Mouse (Mus musculus) frontal cortex, postnatal 36 days (tissue): Measurements from ENCODE around the gene Myh7.

ENCODE experiments used
- DNase-seq, 2 experiments: peaks; one replicate each; pipeline ENCODE4 v3.0.0; 2022; ENCODE audit warnings: low spot score in 2 of 2

The Myh7 gene

DNA sequence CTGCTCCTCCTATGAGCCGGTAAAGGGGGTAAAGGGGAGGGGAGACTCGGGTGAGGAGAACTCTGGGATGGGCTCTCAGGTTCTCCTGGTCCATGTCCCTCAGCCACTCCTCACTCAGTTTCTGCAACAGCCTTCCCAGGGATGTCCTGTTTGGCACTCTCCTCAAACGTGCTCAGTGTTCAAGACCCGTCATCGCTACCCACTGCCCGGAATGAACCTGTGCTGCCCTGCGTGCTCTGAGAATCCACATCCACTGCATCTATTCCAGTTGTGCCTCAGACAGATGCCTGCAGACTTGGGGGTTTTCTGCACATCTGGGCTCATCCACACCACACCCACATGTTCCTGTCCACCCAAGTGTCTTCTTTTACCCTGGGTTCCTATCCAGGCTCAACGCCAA is 51.9 kb downstream of the Myh7 start:
- no peak for DNase-seq

- no peak for DNase-seq
Observed at GRCm38 (mm10) chr14:54941024-54941978, 53.1 kb downstream of the Myh7 start.

DNA sequence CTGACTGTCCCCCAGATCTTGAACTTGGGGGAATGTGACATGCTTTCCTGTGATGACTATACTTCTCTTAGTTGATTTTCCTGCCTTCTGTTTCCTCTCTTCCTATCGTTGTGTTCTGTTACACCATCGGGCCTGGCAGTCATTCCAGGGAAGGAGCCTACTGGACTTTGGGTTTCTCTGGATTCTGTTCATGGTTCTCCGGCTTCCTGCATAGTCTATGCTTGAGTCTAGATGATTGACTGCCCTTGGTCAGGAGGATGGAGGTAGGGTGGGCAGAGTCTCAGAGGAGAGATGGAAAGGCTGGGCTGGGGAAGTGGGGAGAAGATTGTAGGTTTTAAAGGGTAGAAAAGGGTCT is 54.3 kb downstream of the Myh7 start:
- DNase-seq: no peak

GRCm38 (mm10) chr14:54939434-54940175 is 54.8 kb downstream of the Myh7 start:
- peak; percentile 41 to 55 for DNase-seq

DNA sequence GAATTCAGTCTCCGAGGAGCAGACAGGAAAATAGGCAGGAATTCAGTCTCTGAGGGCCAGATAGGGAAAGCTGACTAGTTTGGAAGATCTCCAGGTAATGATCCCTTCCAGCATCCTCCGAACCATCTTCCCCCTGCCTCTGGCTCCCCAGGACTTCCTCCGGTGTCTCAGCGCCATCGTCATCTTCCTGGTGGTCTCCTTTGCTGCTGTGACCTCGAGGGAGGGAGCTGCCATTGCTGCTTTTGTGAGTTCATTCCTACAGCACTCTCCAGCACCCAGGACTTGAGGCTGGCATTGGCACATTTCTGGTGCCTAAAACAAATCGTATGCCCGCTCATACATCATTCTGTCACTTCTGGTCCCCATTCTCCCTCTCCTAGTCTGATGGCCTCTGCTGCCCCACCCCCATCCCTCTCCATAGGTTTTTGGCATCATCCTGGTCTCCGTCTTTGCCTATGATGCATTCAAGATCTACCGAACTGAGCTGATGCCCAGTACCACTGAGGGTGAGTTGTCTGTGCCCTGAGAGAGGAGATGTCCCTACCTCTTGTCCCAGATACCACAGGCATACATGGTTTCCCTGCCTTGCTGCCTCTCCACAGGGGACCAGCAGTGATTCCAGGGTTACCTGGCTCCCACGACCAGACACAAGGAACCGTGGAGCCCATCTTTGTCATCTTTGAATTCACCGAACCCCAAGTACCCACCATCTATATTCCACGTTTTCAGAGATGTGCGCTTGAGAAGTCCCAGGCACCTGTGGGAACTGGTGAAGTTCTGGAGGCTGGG is 55.8 kb downstream of the Myh7 start:
- no peak for DNase-seq

DNA sequence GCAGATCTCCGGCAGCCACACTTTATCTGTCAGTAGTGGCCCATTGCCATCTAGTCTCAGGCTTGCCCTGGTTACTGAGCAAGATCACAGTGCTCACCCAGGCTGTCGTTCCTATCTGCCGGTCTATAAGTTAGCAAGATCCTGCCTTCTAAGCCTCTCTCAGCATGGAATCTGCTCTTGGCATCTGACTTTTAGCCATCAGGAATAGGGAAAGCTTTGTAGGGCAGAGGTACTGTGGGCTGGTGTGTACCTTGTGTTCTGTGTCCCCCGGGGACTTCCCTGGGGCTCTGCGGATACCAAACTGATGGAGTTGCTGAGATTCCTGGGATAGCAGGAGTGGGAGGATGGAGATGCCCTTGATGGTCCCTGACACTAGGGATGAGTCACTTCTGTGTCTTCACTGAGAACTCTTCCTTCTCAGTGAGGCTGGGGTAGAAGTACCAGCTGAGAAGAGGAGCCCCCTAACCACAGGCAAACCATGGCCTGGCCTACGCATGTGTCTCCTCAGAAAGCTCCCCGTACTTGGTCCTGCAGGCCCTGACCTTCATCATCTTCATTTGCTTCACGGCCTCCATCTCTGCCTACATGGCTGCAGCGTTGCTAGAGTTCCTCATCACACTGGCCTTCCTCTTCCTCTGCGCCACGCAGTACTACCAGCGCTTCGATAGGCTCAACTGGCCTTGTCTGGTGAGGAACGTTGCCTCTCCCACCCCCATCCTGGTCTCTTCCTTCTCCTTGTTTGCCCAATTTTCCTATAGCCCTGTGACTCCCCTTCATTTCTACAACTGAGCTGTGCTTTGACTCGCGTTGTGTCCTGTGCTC is 56.9 kb downstream of the Myh7 start:
- DNase-seq: no peak

GRCm38 (mm10) chr14:54936831-54937160 is 57.6 kb downstream of the Myh7 start:
- no peak for DNase-seq

GRCm38 (mm10) chr14:54935904-54936830 is 58.3 kb downstream of the Myh7 start, which contains the start of gene Cmtm5:
Cmtm5 (plus strand) TSS chr14:54936261.
- peak; percentile 59 to 65 for DNase-seq

- DNase-seq: no peak
Observed at GRCm38 (mm10) chr14:54932645-54933150, 61.7 kb downstream of the Myh7 start, which contains the start of gene Il25. Il25 (plus strand) TSS chr14:54932695.

GRCm38 (mm10) chr14:54930431-54930830 is 64.0 kb downstream of the Myh7 start:
- DNase-seq: no peak

DNA sequence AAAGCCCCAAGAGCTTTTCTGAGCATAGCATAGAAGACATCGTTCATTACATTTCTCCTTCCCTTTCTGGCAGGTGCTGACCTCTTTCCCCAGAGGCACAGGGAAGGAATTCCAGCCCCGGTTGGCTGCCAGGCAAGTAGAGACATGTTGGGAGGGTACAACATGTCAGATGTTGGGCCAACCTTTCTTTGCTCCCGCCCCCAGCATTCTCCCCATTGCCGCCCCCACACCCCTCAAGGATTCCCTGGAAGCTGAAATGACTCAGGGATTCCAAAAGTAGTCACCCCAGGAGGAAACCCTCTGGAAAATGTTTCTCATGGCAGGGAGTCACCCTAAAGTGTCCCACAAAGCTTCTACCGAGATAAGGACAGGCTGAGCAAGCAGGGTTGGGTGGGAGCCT is 64.6 kb downstream of the Myh7 start:
- no peak for DNase-seq

DNA sequence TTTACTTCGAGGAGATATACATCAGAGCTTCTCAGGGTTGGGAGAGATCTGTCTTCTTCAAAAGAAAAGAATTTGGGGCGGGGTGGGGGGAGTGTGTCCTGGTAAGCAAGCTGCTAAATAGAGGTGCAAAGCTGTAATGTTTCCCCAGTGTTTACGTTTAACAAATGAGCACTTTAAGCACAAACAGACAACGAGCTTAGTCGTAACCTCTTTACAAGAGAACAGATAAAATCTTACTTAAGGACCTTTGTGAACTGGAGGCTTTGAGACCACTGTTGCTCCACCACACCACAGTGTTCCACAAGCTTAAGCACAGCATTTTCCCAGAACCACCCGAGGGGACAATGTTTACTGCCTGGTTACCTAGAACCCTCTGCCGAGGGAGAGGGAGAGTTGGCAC is 67.1 kb downstream of the Myh7 start:
- DNase-seq: no peak

DNA sequence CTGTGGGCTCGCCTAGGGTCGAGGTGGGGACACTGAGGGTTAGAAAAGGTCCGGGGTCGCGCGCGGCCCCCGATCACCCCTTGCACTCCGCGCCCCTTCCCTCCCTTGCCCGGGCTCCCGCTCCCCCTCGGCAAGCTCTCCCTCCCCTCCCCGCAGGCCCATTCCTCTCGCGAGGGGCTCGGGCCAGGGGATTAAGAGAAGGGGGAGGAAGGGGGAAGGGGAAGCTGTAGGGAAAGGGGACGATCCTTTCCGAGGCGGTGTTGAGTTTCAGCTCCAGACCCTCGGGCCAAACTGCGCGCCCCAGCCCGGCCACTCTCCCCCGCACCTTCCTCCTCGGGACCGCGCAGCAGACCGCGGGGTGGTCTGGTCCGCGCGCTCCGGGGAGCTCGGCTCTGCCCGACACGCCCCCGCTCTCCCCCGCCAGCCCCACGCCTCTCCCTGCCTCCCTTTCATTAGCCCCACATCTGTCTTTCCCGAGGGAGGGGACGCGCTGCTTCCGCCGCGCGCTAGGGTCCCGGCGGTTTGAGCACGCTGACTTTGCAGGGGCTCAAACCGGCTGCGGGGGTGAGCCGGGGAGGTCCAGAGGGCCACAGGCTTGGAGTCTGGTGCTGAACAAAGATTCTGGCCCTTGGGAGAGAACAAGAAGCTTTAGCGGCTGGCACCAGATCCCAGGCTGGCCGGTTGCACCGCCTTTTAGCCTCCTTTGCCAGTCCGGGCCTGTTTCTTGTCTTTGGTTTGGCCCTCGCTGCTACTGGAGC is 67.8 kb downstream of the Myh7 start:
- peak; percentile 31 to 40 for DNase-seq

DNA sequence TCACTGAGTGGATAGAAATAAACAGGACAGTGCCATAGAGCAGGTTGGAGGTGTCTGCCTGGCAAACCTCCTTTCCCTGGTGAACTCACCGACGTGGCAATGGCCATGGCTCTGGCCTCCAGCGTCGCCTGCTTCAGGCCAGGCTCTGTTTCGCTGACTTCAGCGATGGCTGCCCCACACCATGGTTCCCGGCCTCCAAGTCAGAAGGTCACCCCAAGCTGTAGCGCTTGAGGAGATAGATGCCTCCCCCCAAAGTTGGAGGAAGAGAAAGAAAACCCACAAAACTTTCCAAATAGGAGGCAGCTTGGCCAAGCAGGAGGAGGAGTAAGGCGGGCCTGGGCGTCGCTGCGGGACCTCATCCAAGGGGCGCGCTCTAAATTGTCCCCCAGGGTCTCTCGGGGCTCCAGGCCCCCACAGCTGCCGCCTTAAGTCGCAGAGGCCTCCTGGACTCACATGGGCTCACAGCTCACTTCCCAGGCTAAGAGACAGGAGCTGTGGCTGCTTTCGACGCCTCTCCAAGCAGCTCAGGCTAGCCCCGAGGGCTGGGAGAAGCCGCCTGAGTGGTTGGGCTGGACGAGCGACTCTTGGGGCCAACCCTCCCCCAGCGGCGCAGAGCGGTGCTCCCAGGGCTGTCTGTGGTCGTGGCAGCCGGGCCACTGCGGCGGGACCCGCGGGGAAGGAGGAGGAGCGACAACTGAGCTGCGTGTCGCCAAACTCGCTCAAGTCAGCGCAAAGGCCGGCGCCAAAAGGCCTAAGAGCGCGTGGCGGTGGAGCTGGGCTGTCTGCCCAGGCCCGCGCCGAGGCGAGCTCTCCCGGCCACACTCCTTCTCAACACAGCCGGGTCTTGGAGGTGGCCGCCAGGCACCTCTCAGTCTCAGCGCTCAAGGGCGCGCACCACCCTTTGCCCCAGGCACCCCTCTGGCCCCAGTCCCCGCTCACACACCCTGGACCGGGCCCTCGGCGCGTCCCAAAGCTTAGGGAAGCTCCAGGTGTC is 68.8 kb downstream of the Myh7 start, which contains the start of gene Efs:
Gene Efs, minus strand, starts transcription at position 778 of the 994 bp plus-strand sequence.
- peak; percentile 41 to 45 for DNase-seq

- DNase-seq: no peak
Observed at GRCm38 (mm10) chr14:54924641-54925348, 69.6 kb downstream of the Myh7 start.
